Mouse (Mus musculus) c-Kit-positive CD71-positive TER-119-positive erythroid progenitor cells, embryonic 14.5 days (primary cell): ENCODE data around the gene Vgll3.

ENCODE experiments used
- DNase-seq: peaks from one replicate; pipeline ENCODE4 v3.0.0-alpha.2; 2013; ENCODE audit warnings: low spot score

Vgll3 gene

GRCm38 (mm10) chr16:65814918-65815881 is at the start of gene Vgll3:
Vgll3 (plus strand) TSS chr16:65815257.
- DNase-seq, result no peak

GRCm38 (mm10) chr16:65765976-65766375 is 49.1 kb upstream of the Vgll3 start:
- no peak for DNase-seq

GRCm38 (mm10) chr16:65785959-65786358 is 29.1 kb upstream of the Vgll3 start:
- no peak for DNase-seq

DNA sequence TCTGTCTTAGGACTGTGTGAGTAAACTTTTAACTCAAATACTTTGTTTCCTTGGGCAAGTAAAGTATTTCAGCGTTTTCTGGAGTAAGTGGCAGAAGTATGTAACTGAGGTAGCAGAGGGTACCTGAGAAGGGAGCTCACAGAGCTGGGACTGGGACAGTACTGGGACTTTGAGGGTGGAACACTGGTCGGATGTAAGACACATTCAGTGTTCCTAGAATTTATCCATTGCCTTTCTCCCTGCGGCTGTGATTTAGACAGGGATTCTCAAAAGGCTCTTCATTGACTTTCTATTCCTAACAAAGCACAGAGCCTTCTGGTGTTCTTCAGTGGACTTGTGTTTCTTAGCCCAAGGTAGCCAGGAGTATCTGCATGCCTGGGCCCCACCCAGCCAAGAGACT is 1.0 kb downstream of the Vgll3 start:
- DNase-seq, result no peak

DNA sequence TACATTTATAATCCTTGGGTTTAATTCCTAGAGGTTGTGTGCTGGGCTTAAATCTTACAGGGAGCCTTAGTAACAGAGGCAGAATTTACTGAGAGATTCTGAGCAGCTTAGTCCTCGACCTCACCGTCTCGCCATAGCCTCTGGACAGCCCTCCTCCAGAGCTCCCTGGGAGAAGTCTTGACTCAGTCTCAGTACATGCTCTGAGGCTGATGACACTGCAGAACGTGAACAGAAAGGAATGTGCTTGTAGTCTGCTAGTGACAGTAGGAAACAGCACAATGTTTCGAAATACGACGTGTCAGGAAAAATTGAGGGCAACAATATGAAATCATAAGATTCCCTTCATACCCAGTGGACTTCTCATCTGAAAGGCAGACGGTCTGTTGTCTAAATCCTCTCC is 3.7 kb downstream of the Vgll3 start:
- no peak for DNase-seq

- DNase-seq, result no peak
Observed at GRCm38 (mm10) chr16:65820803-65821202, 5.7 kb downstream of the Vgll3 start.

- DNase-seq, result no peak
Observed at GRCm38 (mm10) chr16:65823721-65824120, 8.7 kb downstream of the Vgll3 start.

GRCm38 (mm10) chr16:65828141-65828565 is 13.1 kb downstream of the Vgll3 start:
- DNase-seq, result no peak

DNA sequence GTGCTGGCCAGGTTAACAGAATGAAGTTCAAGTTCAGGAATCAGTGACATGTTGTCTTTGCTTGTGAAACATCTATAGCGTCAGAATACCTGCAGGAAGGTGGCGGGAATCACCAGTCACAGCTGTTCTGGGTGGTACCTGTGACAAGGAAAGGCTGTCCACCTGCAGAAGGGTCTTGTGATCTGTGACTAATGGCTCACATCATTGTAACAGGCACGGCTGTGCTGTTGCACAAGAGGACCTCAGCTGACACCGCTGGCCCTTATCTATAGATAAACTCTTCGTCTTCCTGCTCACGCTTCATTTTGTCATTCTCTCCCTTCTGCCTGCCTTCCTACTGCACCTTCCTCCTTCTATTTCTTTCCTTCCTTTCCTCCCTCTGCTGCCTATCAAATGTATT is 14.0 kb downstream of the Vgll3 start:
- no peak for DNase-seq

GRCm38 (mm10) chr16:65834721-65835120 is 19.7 kb downstream of the Vgll3 start:
- no peak for DNase-seq

GRCm38 (mm10) chr16:65850126-65850525 is 35.1 kb downstream of the Vgll3 start:
- no peak for DNase-seq

- no peak for DNase-seq
Observed at GRCm38 (mm10) chr16:65864471-65864870, 49.4 kb downstream of the Vgll3 start.

- DNase-seq, result no peak
Observed at GRCm38 (mm10) chr16:65867927-65868326, 52.9 kb downstream of the Vgll3 start.

DNA sequence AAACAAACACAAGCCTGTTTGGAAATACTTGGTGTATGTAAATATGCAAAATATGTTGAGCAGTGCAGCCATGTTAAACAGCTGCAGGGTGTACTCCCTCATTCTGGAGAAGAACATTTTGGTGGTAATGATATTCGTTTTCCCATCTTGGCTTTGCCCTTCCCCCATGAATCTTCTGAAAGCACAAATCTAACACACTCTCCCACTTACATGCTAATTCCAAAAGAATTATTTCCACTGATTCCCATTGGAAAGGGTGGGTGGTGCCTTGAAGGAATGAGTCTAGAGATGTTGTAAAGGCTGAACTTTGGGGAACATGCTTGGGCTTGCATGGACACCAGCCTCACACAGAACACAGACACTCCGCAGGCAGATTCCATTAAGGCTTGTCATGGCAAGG is 53.9 kb downstream of the Vgll3 start:
- DNase-seq, result no peak

DNA sequence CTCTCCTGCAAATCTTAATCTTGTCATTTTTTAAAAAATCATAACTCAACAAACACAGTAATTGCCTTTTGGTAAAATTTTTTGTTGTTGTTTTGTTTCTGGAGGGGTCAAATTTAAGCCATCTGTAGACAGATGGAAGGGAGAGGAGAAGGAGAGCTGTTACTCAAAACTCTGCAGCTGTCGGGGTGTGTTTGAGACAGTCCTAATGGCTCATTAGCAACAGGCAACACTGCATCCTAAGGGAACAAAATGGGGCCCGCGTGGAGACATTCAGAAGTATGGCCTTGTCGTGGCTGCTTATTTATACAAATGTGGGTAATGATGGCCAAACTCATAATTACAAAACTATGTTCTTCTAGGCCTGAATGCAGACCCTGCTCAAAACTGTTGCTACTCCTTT is 73.9 kb downstream of the Vgll3 start:
- no peak for DNase-seq
